ENCODE assay signal across 12 mouse cellular contexts in genomic region chr14:12393271-12393861, GRCm38 (mm10). TPM values are rescaled to one million over a fixed set of nuclear protein-coding genes. Genes with fewer than 3 reads are reported as not detected.
DNase-seq lines count a peak whose midpoint lies in the region; ATAC-seq and TF ChIP-seq lines count a peak whose summit lies in the region.
"Had no signal": no experiment of that assay in that cellular context is flagged by ENCODE, and none has a peak within 500 bp of the region (broad histone marks: within the 10 kb centered on the region; RNA-seq: fewer than 3 reads in every experiment).

No protein-coding gene starts in this region.

- no peak for TF ChIP-seq CTCF in thymus, adult 2 months (IDR thresholded peaks at IDR 0.05; ENCODE audit: borderline replicate concordance, control insufficient read depth, extremely low read depth, insufficient read depth, low read length, poor library complexity)
- TF ChIP-seq CTCF in lung, adult 2 months (IDR thresholded peaks at IDR 0.05; ENCODE audit: insufficient read depth, low read length) = no peak

- no peak overlapping the region for H3K27ac ChIP-seq in hindbrain, embryonic 11.5 days (ENCODE audit: low read depth, low read length)
- H3K27ac ChIP-seq in midbrain, embryonic 15.5 days = no peak overlapping the region
- no peak overlapping the region for H3K27ac ChIP-seq in thymus, adult 2 months (ENCODE audit: control insufficient read depth, insufficient read depth, low read length)
- H3K27ac ChIP-seq: heart, embryonic 15.5 days had no signal

- H3K9me3 ChIP-seq in hindbrain, embryonic 11.5 days (ENCODE audit: control insufficient read depth, low read length) = no peaks in the 10 kb centered on the region
- H3K9me3 ChIP-seq in midbrain, embryonic 15.5 days = no peaks in the 10 kb centered on the region
- H3K9me3 ChIP-seq: heart, embryonic 15.5 days had no signal

- TF ChIP-seq POLR2A in thymus, adult 2 months (IDR thresholded peaks at IDR 0.05; ENCODE audit: control insufficient read depth, extremely low read depth, insufficient read depth, low read length, poor library complexity) = no peak
- TF ChIP-seq POLR2A in lung, adult 2 months (IDR thresholded peaks at IDR 0.05; ENCODE audit: borderline replicate concordance, extremely low read depth, low read depth, low read length) = no peak

- peaks cover 10% of the 10 kb centered on the region for H3K4me1 ChIP-seq in hindbrain, embryonic 11.5 days (replicated peaks; ENCODE audit: control insufficient read depth, insufficient read depth, low read length)
- peaks cover 20% of the 10 kb centered on the region for H3K4me1 ChIP-seq in midbrain, embryonic 15.5 days
- H3K4me1 ChIP-seq in thymus, adult 2 months (replicated peaks; ENCODE audit: control insufficient read depth, insufficient read depth, low read length) = no peaks in the 10 kb centered on the region
- H3K4me1 ChIP-seq in lung, adult 2 months (ENCODE audit: control insufficient read depth, insufficient read depth, low read length) = no peaks in the 10 kb centered on the region
- H3K4me1 ChIP-seq: heart, embryonic 15.5 days had no signal

- 18% methylated on average over 12 of the region's 12 CpGs for WGBS in hindbrain, embryonic 11.5 days
- 8% methylated on average over 12 of the region's 12 CpGs for WGBS in midbrain, embryonic 15.5 days
- WGBS in thymus, adult 2 months = 46% methylated on average over 12 of the region's 12 CpGs
- 58% methylated on average over 12 of the region's 12 CpGs for WGBS in lung, adult 2 months

- no peaks in the 10 kb centered on the region for H3K36me3 ChIP-seq in hindbrain, embryonic 11.5 days (ENCODE audit: control insufficient read depth, insufficient read depth, low read length)
- H3K36me3 ChIP-seq in midbrain, embryonic 15.5 days (replicated peaks) = no peaks in the 10 kb centered on the region
- H3K36me3 ChIP-seq in thymus, adult 2 months (ENCODE audit: control insufficient read depth, insufficient read depth, low read length) = no peaks in the 10 kb centered on the region
- H3K36me3 ChIP-seq: heart, embryonic 15.5 days had no signal

- DNase-seq in cerebellum, adult 11-12 months = peak; percentile 61
- peak; percentile 86 for DNase-seq in embryo, embryonic 10.5 days (ENCODE audit: low spot score)
- DNase-seq in hindbrain, embryonic 11.5 days (ENCODE audit: low spot score) = peak; percentile 74
- no peak for DNase-seq in thymus, adult 2 months
- no peak for DNase-seq in spleen, adult 18-20 months
- no peak for DNase-seq in urinary bladder, postnatal 10 days (ENCODE audit: low spot score)
- no peak for DNase-seq in lung, adult 2 months
- DNase-seq: kidney, postnatal 4 days had no signal

- H3K4me3 ChIP-seq in hindbrain, embryonic 11.5 days (ENCODE audit: low read depth, low read length) = no peak overlapping the region
- H3K4me3 ChIP-seq in midbrain, embryonic 15.5 days = no peak overlapping the region
- H3K4me3 ChIP-seq in thymus, adult 2 months (ENCODE audit: control insufficient read depth, insufficient read depth, low read length) = no peak overlapping the region
- no peak overlapping the region for H3K4me3 ChIP-seq in lung, adult 2 months (replicated peaks; ENCODE audit: extremely low read depth, low read depth, low read length)
- H3K4me3 ChIP-seq: heart, embryonic 15.5 days had no signal

- H3K27me3 ChIP-seq in hindbrain, embryonic 11.5 days (ENCODE audit: control insufficient read depth, insufficient read depth, low read length) = peaks cover 79% of the 10 kb centered on the region
- H3K27me3 ChIP-seq in midbrain, embryonic 15.5 days (replicated peaks) = peaks cover 79% of the 10 kb centered on the region
- no peaks in the 10 kb centered on the region for H3K27me3 ChIP-seq in thymus, adult 2 months (ENCODE audit: control insufficient read depth, insufficient read depth, low read length)

- peak; percentile 87 for ATAC-seq in hindbrain, embryonic 11.5 days (ENCODE audit: low FRiP score)
- ATAC-seq in midbrain, embryonic 15.5 days (replicated peaks) = peak; percentile 74
- ATAC-seq: Patski had no signal

- H3K4me2 ChIP-seq in hindbrain, embryonic 11.5 days (replicated peaks; ENCODE audit: low read depth, low read length) = no peak overlapping the region
- no peak overlapping the region for H3K4me2 ChIP-seq in midbrain, embryonic 15.5 days
- H3K4me2 ChIP-seq: heart, embryonic 15.5 days had no signal

- no peak overlapping the region for H3K9ac ChIP-seq in hindbrain, embryonic 11.5 days (ENCODE audit: low read depth, low read length)
- no peak overlapping the region for H3K9ac ChIP-seq in midbrain, embryonic 15.5 days
- H3K9ac ChIP-seq: heart, embryonic 15.5 days had no signal

RNA-seq across cellular contexts. Expression of gene Fezf2, which starts 45.4 kb away (rescaled TPM):
- not detected in 2 replicates for polyA plus RNA-seq in hindbrain, embryonic 11.5 days (2014; fragmentation: Nextera tagmentation; extraction: Ambion mirVana)
- polyA plus RNA-seq in midbrain, embryonic 15.5 days (2015; fragmentation: Nextera tagmentation; extraction: Ambion mirVana) = 4.1 and 4.2 TPM in 2 replicates
- polyA plus RNA-seq in thymus, adult 2 months (2012; rRNA removed) = 21.6 and 23.6 TPM in 2 replicates
- not detected in 2 replicates for polyA plus RNA-seq in lung, adult 2 months (2012; rRNA removed)
- polyA plus RNA-seq: liver, embryonic 16.5 days; Patski had no signal

Comparison
In these comparisons a context has a peak if more than half of its experiments do, and no peak if none do; other contexts are left out.
1. DNase-seq: peak in cerebellum, adult 11-12 months (single experiment), embryo, embryonic 10.5 days (single experiment) and hindbrain, embryonic 11.5 days (single experiment); none in thymus, adult 2 months (single experiment), spleen, adult 18-20 months (0 of 2), urinary bladder, postnatal 10 days (single experiment) and lung, adult 2 months (single experiment).